Comparison of ENCODE assay signal across 8 mouse cellular contexts in the genomic region with DNA sequence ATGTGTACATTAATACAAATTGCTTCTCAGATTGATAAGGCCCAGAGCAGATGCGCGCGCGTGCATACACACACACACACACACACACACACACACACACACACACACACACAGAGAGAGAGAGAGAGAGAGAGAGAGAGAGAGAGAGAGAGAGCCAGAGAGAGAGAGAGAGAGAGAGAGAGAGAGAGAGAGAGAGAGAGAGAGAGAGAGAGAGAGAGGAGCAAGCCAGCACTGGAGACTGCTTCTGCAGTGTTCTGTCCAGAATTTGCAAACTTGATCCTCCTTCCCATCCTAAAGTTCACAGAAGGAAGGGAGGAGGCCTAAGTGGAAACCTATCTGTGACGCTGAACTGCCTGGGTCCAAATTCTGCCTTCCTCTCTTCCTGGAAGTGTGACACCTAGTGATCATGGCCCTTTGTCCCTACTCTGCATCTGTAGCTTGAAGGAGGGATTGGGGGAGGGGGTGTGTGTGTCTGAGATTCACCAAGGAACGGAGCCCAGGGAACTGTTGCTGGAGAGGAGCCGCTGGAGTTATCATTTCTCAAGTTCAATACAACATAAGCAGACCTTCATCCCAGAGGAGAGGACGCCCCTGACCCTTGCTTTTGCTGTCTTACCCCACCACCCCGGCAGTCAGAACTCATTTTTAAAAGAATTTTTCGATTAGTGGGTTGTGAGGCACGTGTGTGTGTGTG. TPM values are rescaled to one million over a fixed set of nuclear protein-coding genes. Genes with fewer than 3 reads are reported as not detected.
DNase-seq lines count a peak whose midpoint lies in the region; ATAC-seq and TF ChIP-seq lines count a peak whose summit lies in the region.

No protein-coding gene starts in this region.

- H3K4me1 ChIP-seq in embryonic facial prominence, embryonic 10.5 days: peaks cover 25% of the 10 kb centered on the region
- H3K4me1 ChIP-seq in limb, embryonic 11.5 days (ENCODE audit: control insufficient read depth, insufficient read depth, low read length): peaks cover 7% of the 10 kb centered on the region; the same call in 1 of the 2 replicates
- H3K4me1 ChIP-seq in small intestine, adult 2 months (ENCODE audit: control insufficient read depth, insufficient read depth, insufficient read length, low read length): peaks cover 8% of the 10 kb centered on the region

- no peaks in the 10 kb centered on the region for H3K27me3 ChIP-seq in embryonic facial prominence, embryonic 10.5 days (replicated peaks; ENCODE audit: low read depth, poor library complexity, severe bottlenecking)
- H3K27me3 ChIP-seq in limb, embryonic 11.5 days (ENCODE audit: control insufficient read depth, insufficient read depth, low read length): no peaks in the 10 kb centered on the region
- H3K27me3 ChIP-seq in small intestine, adult 2 months (ENCODE audit: control insufficient read depth, insufficient read depth, low read length): no peaks in the 10 kb centered on the region

- TF ChIP-seq CTCF in small intestine, adult 2 months (IDR thresholded peaks at IDR 0.05; ENCODE audit: extremely low read depth, insufficient read length, insufficient replicate concordance, low read depth, low read length): no peak

- no peaks in the 10 kb centered on the region for H3K36me3 ChIP-seq in embryonic facial prominence, embryonic 10.5 days (replicated peaks)
- H3K36me3 ChIP-seq in limb, embryonic 11.5 days (ENCODE audit: control insufficient read depth, insufficient read depth, low read length): no peaks in the 10 kb centered on the region
- H3K36me3 ChIP-seq in small intestine, adult 2 months (ENCODE audit: control insufficient read depth, insufficient read depth, low read length): no peaks in the 10 kb centered on the region

- peak; percentile 46 to 59 for DNase-seq in cerebellum, postnatal 10 days
- DNase-seq in cerebellum, postnatal 36 days: no peak
- peak; percentile 14 for DNase-seq in 3134 (ENCODE audit: extremely low read depth, insufficient read length, low spot score)
- peak; percentile 38 for DNase-seq in embryonic facial prominence, embryonic 10.5 days (ENCODE audit: low spot score)
- DNase-seq in limb, embryonic 11.5 days (ENCODE audit: low spot score): peak; percentile 37
- DNase-seq in T-cell, adult 2 months (ENCODE audit: low spot score): no peak
- no peak for DNase-seq in gastrocnemius, postnatal 10 days

- H3K4me3 ChIP-seq in embryonic facial prominence, embryonic 10.5 days: peak overlapping the region; percentile 81
- peak overlapping the region; percentile 59 for H3K4me3 ChIP-seq in limb, embryonic 11.5 days (ENCODE audit: low read depth, low read length)
- H3K4me3 ChIP-seq in small intestine, adult 2 months (ENCODE audit: low read depth, low read length): peak overlapping the region; percentile 68

- WGBS in embryonic facial prominence, embryonic 10.5 days: 35% methylated on average over 11 of the region's 11 CpGs
- WGBS in limb, embryonic 11.5 days: 41% methylated on average over 11 of the region's 11 CpGs
- 47% methylated on average over 11 of the region's 11 CpGs for WGBS in small intestine, adult 2 months

- H3K4me2 ChIP-seq in limb, embryonic 11.5 days (ENCODE audit: low read depth, severe bottlenecking): peak overlapping the region; percentile 94

- H3K9me3 ChIP-seq in embryonic facial prominence, embryonic 10.5 days: no peaks in the 10 kb centered on the region
- H3K9me3 ChIP-seq in limb, embryonic 11.5 days (ENCODE audit: control insufficient read depth, low read length): no peaks in the 10 kb centered on the region

- H3K27ac ChIP-seq in embryonic facial prominence, embryonic 10.5 days (replicated peaks): peak overlapping the region; percentile 85
- H3K27ac ChIP-seq in limb, embryonic 11.5 days (replicated peaks; ENCODE audit: low read depth, low read length): no peak overlapping the region
- H3K27ac ChIP-seq in small intestine, adult 2 months (ENCODE audit: insufficient read depth, low read depth, low read length): no peak overlapping the region

- 0 out of 2 replicates have a peak overlapping the region, but pooled peaks have one; percentile 68 for H3K9ac ChIP-seq in limb, embryonic 11.5 days (ENCODE audit: low read length)

- no peak for TF ChIP-seq POLR2A in small intestine, adult 2 months (IDR thresholded peaks at IDR 0.05; ENCODE audit: low read depth, low read length)

- no peak; the same call in 1 of the 2 replicates for ATAC-seq in limb, embryonic 11.5 days (ENCODE audit: insufficient number of reproducible peaks, low FRiP score, low TSS enrichment, low read depth)

RNA-seq across cellular contexts. Expression of gene Gnb5, which starts 7.2 kb away (rescaled TPM):
- polyA plus RNA-seq in embryonic facial prominence, embryonic 10.5 days (2016; fragmentation: Nextera tagmentation; extraction: Ambion mirVana): 22.4 and 24.5 TPM in 2 replicates
- 20.8 and 23.0 TPM in 2 replicates for polyA plus RNA-seq in limb, embryonic 11.5 days (2014; fragmentation: Nextera tagmentation; extraction: Ambion mirVana)
- polyA plus RNA-seq in small intestine, adult 2 months (2012; rRNA removed): 3.9 and 7.3 TPM in 2 replicates
- total RNA-seq in gastrocnemius, postnatal 10 days (2021): 10 to 100 TPM in 1 of 2 experiments, 1 to 10 TPM in 1; 7.9 to 11.2 TPM

RNA-seq across cellular contexts. Expression of gene Bcl2l10, which starts 34.3 kb away (rescaled TPM):
- polyA plus RNA-seq in embryonic facial prominence, embryonic 10.5 days (2016; fragmentation: Nextera tagmentation; extraction: Ambion mirVana): not detected in 2 replicates
- not detected in 2 replicates for polyA plus RNA-seq in limb, embryonic 11.5 days (2014; fragmentation: Nextera tagmentation; extraction: Ambion mirVana)
- not detected in 2 replicates for polyA plus RNA-seq in small intestine, adult 2 months (2012; rRNA removed)
- total RNA-seq in gastrocnemius, postnatal 10 days (2021): not detected

Comparison
In these comparisons a context has a peak if more than half of its experiments do, and no peak if none do; other contexts are left out.
1. DNase-seq: peak in cerebellum, postnatal 10 days (2 of 2), 3134 (single experiment), embryonic facial prominence, embryonic 10.5 days (single experiment) and limb, embryonic 11.5 days (single experiment); none in cerebellum, postnatal 36 days (0 of 2), T-cell, adult 2 months (single experiment) and gastrocnemius, postnatal 10 days (single experiment).
2. Peak in every context shown above with its lines, with median percentiles within 50 percentile points of each other: H3K4me3 ChIP-seq.